Mouse (Mus musculus) kidney, adult 2 months (tissue): Measurements from ENCODE around the gene Kirrel2.

Experiments
- CTCF ChIP-seq: fragments of 200-500 bp; conservative IDR thresholded peaks from 2 replicates; pipeline ENCODE4 v1.5.1; 2011; ENCODE audit warnings: low read depth, mild to moderate bottlenecking, control low read depth, low read length, moderate library complexity, mixed read lengths; ENCODE audit not compliant: insufficient read depth, insufficient read length
- POLR2A ChIP-seq: fragments of 200-500 bp; IDR thresholded peaks from one replicate; pipeline ENCODE4 v1.6.1; 2011; ENCODE audit warnings: low read depth, low read length, control low read depth

DNA sequence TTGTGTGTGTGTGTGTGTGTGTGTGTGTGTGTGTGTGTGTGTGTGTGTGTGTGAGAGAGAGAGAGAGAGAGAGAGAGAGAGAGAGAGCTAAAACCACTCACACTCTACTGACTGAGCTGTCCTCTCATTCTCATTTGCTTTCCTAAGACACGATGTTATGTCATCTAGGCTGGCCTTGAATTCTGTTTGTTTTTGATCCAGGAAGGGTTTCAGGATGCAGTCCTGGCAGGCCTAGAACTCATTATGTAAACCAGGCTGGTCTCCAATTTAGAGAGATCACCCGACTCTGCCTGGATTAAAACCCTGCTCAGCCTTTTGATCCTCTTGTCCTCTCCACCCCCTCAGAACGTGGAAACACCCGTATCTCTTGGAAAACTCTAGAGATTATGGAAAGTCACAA, 6.5 kb upstream of the Kirrel2 start:
- TF ChIP-seq CTCF (no peak), POLR2A (no peak)
